Mouse (Mus musculus) cerebellum, adult 2 months (tissue): Measurements from ENCODE around the gene Aanat. TPM values are rescaled to one million over a fixed set of nuclear protein-coding genes. Genes with fewer than 3 reads are reported as not detected.

Source experiments
- DNase-seq, 2 experiments: peaks; one replicate each; pipeline ENCODE4 v3.0.0; 2021
- H3K27ac ChIP-seq: fragments of 200-500 bp; 2 replicates; pipeline ENCODE4 v1.5.1; 2012; ENCODE audit warnings: low read length, control low read depth, inconsistent platforms; ENCODE audit not compliant: insufficient read depth
- H3K27me3 ChIP-seq: fragments of 200-500 bp; 2 replicates; pipeline ENCODE4 v1.6.1; 2012; ENCODE audit warnings: inconsistent platforms, mild to moderate bottlenecking, low read length, moderate library complexity; ENCODE audit not compliant: control insufficient read depth, insufficient read depth
- H3K4me1 ChIP-seq: fragments of 200-500 bp; 2 replicates; pipeline ENCODE4 v1.6.1; 2011; ENCODE audit warnings: low read length; ENCODE audit not compliant: control insufficient read depth, insufficient read depth
- H3K4me3 ChIP-seq: fragments of 200-500 bp; replicated peaks from 2 replicates; pipeline ENCODE3; 2011; ENCODE audit warnings: mild to moderate bottlenecking, low read depth, low read length, control low read depth; ENCODE audit not compliant: insufficient read depth
- CTCF ChIP-seq: fragments of 200-500 bp; IDR thresholded peaks from 2 replicates; pipeline ENCODE4 v1.5.1; 2011; ENCODE audit warnings: low read depth, mild to moderate bottlenecking, control low read depth, low read length, moderate library complexity, borderline replicate concordance; ENCODE audit not compliant: insufficient read depth
- POLR2A ChIP-seq: fragments of 200-500 bp; IDR thresholded peaks from 2 replicates; pipeline ENCODE4 v1.6.1; 2011; ENCODE audit warnings: low read length, control low read depth, borderline replicate concordance; ENCODE audit not compliant: insufficient read depth
- WGBS: fragments of 180-500 bp; shearing (Covaris S2); methylation state at CpG from one replicate; pipeline ENCODE4 v1.1.7; 2018; 5-methylcytosine and 5-hydroxymethylcytosine counted together
- polyA plus RNA-seq: library from polyadenylated mRNA; depleted of rRNA; stranded (reverse); fragments of >200 nt; gene quantifications from 2 replicates; pipeline ENCODE4 v1.2.3, GENCODE M21; 2012

Gene Aanat
- polyA plus RNA-seq, 1 experiment = 1.3 TPM

DNA sequence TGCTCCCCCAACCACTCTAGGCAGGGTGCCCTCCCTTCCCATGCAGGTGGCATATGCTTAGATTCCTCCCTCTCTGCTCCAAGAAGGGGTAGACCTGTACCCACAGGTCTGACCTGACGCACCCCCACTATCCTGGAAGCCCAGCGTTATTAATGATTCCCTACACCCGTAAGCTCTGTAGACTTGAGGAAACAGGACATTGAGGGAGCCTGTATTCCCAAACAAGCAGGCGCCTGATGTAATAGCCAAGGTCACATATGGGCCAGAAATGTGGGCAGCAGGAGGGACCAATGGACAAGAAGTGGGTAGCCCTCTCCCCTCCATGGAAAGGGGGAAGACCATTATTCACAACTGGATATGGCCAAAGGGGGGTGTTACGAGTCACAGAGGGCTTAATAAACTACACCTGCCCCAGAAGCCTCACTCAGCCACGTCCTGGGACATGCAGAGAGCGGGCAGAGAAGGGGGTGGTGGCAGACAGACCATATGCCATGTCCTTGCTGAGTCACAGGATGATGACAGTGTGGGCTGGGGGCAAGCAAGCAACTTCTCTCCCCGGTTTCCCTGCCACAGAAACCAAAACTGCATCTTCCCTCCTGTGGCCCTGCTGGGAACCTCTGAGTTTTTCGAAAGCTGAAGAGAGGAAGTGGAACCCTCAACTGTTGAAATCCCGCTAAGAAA is 30.3 kb downstream of the Aanat start:
- H3K4me3 ChIP-seq = no peak overlapping the region
- H3K4me1 ChIP-seq = peaks cover 77% of the 10 kb centered on the region
- DNase-seq = peak in 1 of 2 experiments; percentile 13
- WGBS = 77% methylated on average over 10 of the region's 10 CpGs
- H3K27ac ChIP-seq = no peak overlapping the region
- no peaks in the 10 kb centered on the region for H3K27me3 ChIP-seq
- no peak for TF ChIP-seq POLR2A
- TF ChIP-seq CTCF = no peak

DNA sequence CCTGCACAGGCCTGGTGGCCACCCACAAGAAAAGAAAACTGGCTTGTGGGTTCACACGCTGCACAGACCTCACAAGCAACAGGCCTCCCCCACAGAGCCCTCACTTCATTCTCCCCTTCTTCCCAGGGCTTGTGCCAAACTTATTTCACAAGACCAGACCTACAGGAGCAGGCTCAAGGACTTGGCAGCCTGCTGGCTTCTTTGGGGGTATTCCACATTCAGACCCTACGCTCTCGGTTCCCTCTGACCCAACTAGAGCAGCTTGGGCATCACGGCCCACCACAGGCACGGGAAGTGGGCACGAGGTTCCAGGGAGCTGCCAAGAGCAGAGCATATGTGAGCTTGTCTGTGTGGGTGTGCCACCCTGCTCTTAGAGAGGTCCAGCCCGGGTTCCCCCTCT is 31.4 kb downstream of the Aanat start:
- Histone ChIP-seq H3K27me3 (no peaks in the 10 kb centered on the region), H3K27ac (no peak overlapping the region), H3K4me3 (no peak overlapping the region), H3K4me1 (peaks cover 87% of the 10 kb centered on the region)
- no peak for TF ChIP-seq POLR2A
- WGBS = 37% methylated on average over 7 of the region's 7 CpGs
- peak in 1 of 2 experiments; percentile 18 for DNase-seq

DNA sequence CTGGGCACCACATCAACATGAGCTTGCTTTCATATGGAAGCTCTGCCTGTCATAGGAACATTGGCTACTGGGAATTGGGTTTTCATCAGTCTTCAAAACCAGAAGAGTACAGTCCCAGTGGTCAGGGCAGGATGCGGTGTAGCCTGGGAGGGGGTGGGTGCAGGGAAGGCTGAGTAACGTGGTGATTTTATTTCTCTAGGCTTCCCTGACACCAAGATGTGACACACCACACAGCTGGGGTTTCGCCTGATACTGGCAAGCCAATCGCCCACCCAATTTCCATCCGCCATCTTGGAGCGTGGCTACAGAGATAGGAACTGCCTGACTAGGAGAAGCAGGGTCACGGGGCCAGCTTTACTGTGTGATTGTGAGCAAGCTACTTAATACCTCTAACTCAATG is 32.4 kb downstream of the Aanat start:
- WGBS = 96% methylated on average over 7 of the region's 7 CpGs
- Histone ChIP-seq H3K4me1 (peaks cover 80% of the 10 kb centered on the region), H3K4me3 (no peak overlapping the region), H3K27me3 (no peaks in the 10 kb centered on the region), H3K27ac (no peak overlapping the region)
- TF ChIP-seq CTCF (no peak), POLR2A (no peak)
- DNase-seq = no peak

DNA sequence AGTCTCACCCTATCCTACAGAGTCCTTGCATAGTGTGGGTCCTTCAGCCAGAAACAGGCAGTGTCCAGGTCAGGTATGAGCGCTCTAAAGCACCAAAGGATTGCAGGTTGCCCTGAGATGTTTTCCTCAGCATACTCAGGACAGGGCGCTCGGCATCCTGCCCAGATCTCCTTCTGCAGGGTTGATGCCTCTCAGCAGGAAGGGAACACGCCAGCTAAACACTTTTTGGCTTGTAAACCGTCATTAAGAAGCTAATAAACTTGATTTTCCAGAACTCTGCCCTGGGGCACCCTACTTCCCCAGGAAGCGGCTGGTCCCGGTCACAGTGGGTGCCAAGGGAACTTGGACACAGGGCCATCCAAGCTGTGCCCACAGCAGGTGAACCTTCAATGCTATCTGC is 32.9 kb downstream of the Aanat start:
- Histone ChIP-seq H3K4me1 (peaks cover 80% of the 10 kb centered on the region), H3K27ac (no peak overlapping the region), H3K27me3 (no peaks in the 10 kb centered on the region), H3K4me3 (no peak overlapping the region)
- TF ChIP-seq CTCF (no peak), POLR2A (no peak)
- DNase-seq = peak; percentile 75
- 8% methylated on average over 7 of the region's 7 CpGs for WGBS

DNA sequence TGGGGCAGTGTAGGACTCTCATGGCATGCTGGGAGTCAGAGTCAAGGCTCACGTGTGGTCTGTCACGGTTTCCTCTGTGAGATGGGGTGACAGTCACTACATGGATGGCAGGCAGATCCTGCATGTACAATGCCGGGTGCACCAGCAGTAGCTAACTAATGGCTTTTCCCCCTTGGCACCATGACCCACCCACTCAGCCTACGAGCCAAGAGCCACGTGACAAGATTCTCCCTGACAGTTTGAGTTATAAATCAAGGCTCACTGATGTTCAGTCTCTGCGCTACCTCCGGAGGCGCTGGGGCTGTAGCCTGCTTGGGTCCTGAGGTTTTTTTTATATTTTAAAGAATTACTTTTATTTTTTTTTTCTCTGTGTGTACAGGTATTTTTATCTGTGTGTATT is 33.3 kb downstream of the Aanat start:
- H3K27ac ChIP-seq = no peak overlapping the region

DNA sequence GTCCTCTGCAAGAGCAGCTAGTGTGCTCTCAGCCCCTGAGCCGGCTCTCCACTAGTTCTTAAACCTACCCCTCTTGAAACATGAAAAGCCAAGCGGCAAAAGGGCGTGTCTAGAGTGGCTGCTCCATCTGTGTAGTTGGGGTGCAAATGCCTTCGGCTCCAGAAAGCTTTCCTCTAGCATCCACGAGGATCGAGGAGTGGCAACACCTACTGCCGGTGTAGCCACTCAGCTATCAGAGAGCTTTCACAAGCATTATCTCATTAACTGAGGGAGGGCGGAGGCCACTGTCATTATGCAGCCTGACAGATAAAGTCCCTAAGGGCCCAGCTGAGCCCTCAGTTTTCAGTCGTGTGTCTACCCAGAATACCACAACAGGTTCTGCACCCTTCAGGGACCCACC is 33.8 kb downstream of the Aanat start:
- Histone ChIP-seq H3K27ac (no peak overlapping the region), H3K27me3 (no peaks in the 10 kb centered on the region), H3K4me3 (no peak overlapping the region), H3K4me1 (peaks cover 77% of the 10 kb centered on the region)
- 40% methylated on average over 9 of the region's 9 CpGs for WGBS
- TF ChIP-seq POLR2A (no peak), CTCF (no peak)
- DNase-seq = peak in 1 of 2 experiments; percentile 24

More for the DNA sequence above, 33.3 kb downstream of the Aanat start:
- no peak for TF ChIP-seq POLR2A
- TF ChIP-seq CTCF = no peak
- H3K27me3 ChIP-seq = no peaks in the 10 kb centered on the region
- DNase-seq = no peak
- H3K4me1 ChIP-seq = peaks cover 81% of the 10 kb centered on the region
- 31% methylated on average over 8 of the region's 8 CpGs for WGBS
- H3K4me3 ChIP-seq = no peak overlapping the region

DNA sequence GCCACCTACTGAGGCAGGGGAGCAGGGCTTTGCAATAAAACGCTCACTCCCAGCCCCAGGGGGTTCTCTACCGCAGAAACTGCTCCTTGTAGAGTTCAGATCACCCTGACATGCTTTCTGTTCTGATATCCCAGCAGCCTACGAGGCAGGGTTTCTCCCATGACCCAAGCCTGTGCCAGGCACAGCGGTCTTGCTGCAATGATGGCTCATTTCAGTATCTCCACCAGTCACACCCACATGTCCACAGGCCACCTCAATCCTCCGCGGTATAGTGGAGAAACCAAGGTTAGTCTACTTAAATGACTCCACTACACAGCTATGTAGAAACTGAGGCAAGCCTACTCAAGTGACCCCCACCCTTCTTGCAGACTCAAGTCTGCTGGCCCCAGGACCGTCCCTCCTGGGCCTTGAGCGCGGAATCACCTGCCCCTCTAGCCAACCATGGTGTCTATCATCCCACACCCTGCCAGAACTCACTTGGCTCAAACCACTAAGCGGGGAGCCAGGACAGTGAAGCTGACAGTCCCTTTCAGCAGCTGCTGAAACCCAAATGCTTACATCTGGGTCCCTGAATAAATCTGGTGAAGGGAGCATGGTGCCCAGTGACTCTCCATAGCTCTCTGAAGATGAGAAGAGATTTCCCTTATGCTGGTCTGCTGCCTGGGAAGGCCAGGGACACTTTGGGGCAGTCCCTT is 34.5 kb downstream of the Aanat start:
- no peaks in the 10 kb centered on the region for H3K27me3 ChIP-seq
- DNase-seq = no peak
- H3K27ac ChIP-seq = no peak overlapping the region
- H3K4me3 ChIP-seq = no peak overlapping the region
- peaks cover 70% of the 10 kb centered on the region for H3K4me1 ChIP-seq
- WGBS = 41% methylated on average over 10 of the region's 10 CpGs
- TF ChIP-seq CTCF = no peak

DNA sequence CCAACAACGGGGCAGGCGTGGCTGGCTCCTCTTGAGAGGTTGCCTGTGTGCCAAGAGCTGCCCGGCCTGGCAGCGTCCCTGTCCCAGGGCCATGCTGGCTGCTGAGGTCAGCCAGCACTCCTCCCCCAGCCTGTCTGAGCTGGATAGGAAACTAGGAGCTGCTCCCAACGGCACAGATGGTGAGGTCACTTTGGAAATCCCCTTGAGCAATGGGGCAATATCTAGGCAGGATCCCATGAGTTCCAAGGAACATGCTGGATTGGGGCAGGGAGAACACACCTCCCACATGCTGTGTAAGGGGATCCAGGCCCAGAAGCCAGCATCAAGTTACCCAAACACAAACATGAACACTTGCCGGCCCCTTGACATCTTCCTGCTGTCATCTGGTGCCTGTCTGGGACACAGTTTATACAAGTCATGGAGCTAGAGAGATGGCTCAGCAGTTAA is 35.0 kb downstream of the Aanat start:
- peaks cover 66% of the 10 kb centered on the region for H3K4me1 ChIP-seq
- TF ChIP-seq CTCF (no peak), POLR2A (no peak)
- WGBS = 2% methylated on average over 6 of the region's 6 CpGs
- DNase-seq = peak; percentile 82 to 92
- H3K4me3 ChIP-seq = no peak overlapping the region
- H3K27me3 ChIP-seq = no peaks in the 10 kb centered on the region
- no peak overlapping the region for H3K27ac ChIP-seq
